Mouse (Mus musculus) hematopoietic stem cell, adult 5-6 weeks (primary cell): Measurements from ENCODE around the gene C1ql1. TPM values are rescaled to one million over a fixed set of nuclear protein-coding genes. Genes with fewer than 3 reads are reported as not detected.
"Not testable (repeated sequence)": the region's sequence is repeated elsewhere in the genome, so short reads cannot be mapped to it uniquely, and the experiment has no call there.

Source experiments
- ATAC-seq, 2 experiments: fragments of 125-278 bp in 1 of 2; replicated peaks in 1 of 2; 2 replicates each; pipeline ENCODE4 v1.8.0; 2016 to 2017; ENCODE audit warnings: inconsistent platforms in 2 of 2, mild to moderate bottlenecking in 2 of 2, moderate number of reproducible peaks in 2 of 2, low read depth in 1 of 2, moderate TSS enrichment in 1 of 2; ENCODE audit not compliant: low FRiP score in 2 of 2, poor library complexity in 2 of 2, severe bottlenecking in 2 of 2, insufficient read depth in 1 of 2, low TSS enrichment in 1 of 2
- total RNA-seq: library from RNA; stranded (forward); fragments of 172-1452, 232-1000 nt; gene quantifications from 2 replicates; pipeline ENCODE4 v1.2.3, GENCODE M21; 2017

C1ql1 gene
- not detected in 2 replicates for total RNA-seq

- peak; percentile 81 to 84 for ATAC-seq
Measured at GRCm38 (mm10) chr11:102946265-102946991, at the start of gene C1ql1. Gene C1ql1 (minus strand): TSS chr11:102946688.

- ATAC-seq: no peak
Measured at GRCm38 (mm10) chr11:102994952-102995351, 48.5 kb upstream of the C1ql1 start.

- ATAC-seq: no peak
Measured at GRCm38 (mm10) chr11:102993420-102994029, 47.0 kb upstream of the C1ql1 start.

GRCm38 (mm10) chr11:102992940-102993339 is 46.5 kb upstream of the C1ql1 start:
- peak; percentile 29 to 58; a peak in 3 of 4 replicates for ATAC-seq

- ATAC-seq: no peak
Measured at GRCm38 (mm10) chr11:102991681-102992080, 45.2 kb upstream of the C1ql1 start.

- ATAC-seq: peak; percentile 46
Measured at GRCm38 (mm10) chr11:102990152-102990663, 43.7 kb upstream of the C1ql1 start.

- ATAC-seq: no peak
Measured at GRCm38 (mm10) chr11:102989641-102990151, 43.2 kb upstream of the C1ql1 start.

- ATAC-seq: no peak
Measured at GRCm38 (mm10) chr11:102985160-102985559, 38.7 kb upstream of the C1ql1 start.

- no peak for ATAC-seq
Measured at GRCm38 (mm10) chr11:102984615-102985014, 38.1 kb upstream of the C1ql1 start.

- no peak for ATAC-seq
Measured at GRCm38 (mm10) chr11:102984086-102984485, 37.6 kb upstream of the C1ql1 start.

- ATAC-seq: no peak
Measured at GRCm38 (mm10) chr11:102981151-102981890, 34.8 kb upstream of the C1ql1 start.

GRCm38 (mm10) chr11:102978052-102978666 is 31.7 kb upstream of the C1ql1 start:
- ATAC-seq: no peak

GRCm38 (mm10) chr11:102975966-102976365 is 29.5 kb upstream of the C1ql1 start:
- not testable (repeated sequence) for ATAC-seq

- ATAC-seq: no peak
Measured at GRCm38 (mm10) chr11:102972326-102972725, 25.8 kb upstream of the C1ql1 start.

GRCm38 (mm10) chr11:102971604-102972003 is 25.1 kb upstream of the C1ql1 start:
- ATAC-seq: no peak

- no peak for ATAC-seq
Measured at GRCm38 (mm10) chr11:102964547-102965091, 18.1 kb upstream of the C1ql1 start.

- no peak for ATAC-seq
Measured at GRCm38 (mm10) chr11:102963855-102964546, 17.5 kb upstream of the C1ql1 start.
